Mouse (Mus musculus): Measurements from ENCODE around the gene Ccdc191.
A peak's percentile ranks its signal among the peaks of the same experiment; 100 is the strongest.

The Ccdc191 gene

DNA sequence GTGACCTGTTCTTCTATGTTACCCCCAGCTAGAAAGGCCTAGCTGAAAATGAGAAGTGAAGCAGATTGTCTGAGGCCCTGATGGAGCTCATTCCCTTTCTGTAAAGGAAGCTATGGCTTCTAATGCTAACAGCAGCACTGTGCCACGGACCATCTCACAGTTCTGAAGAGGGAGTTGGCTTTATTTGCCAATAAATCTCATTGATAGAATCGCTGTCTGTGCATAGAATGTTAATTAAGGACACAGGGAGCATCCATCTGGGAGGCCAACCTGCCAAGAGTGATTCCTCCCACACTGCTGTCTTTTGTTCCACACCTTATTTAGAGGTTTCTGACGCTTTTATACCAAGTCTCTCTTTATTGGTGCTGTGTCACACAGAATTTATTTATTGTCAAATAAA, 41.9 kb downstream of the Ccdc191 start:
- no peak for DNase-seq (ENCODE audit: low spot score)

DNA sequence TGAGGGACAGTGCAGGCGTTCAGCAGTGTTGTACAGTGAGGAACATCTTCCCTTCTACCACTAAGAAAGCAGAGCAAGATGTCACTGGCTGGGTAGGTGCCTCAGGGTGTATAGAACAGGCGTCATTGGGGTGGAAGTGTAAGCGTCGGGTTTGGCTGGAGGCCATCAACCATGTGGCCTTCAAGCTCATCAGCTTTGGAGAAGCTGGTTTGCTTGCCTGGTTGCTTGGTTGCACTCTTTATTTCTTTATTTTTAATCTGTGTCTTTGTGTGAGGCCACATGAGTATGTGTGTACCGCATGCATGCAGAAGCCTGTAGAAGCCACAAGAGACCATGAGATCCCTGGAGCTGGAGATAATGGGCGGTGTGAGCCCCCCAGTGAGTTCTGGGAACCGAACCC, 42.7 kb downstream of the Ccdc191 start:
- no peak for DNase-seq (ENCODE audit: low spot score)

DNA sequence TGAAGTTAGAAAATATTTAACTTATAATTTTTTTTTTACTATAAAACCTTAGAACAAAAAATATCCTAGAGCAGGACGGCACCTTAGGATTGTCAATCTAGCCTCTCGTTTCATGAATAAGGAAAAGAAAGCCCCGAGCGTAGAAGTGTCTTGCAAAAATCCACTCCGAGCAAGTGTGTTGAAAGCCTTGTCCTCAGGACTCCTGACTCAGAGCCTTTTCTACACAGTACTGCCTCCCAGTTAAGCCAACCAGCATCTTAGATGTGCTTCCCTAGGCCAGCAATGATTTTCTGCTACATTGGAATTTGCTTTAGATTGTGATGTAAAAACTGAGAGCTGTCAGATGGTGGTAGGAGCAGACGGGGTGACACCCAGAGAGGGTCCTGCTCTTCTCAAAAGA, 43.4 kb downstream of the Ccdc191 start:
- DNase-seq (ENCODE audit: low spot score): no peak

DNA sequence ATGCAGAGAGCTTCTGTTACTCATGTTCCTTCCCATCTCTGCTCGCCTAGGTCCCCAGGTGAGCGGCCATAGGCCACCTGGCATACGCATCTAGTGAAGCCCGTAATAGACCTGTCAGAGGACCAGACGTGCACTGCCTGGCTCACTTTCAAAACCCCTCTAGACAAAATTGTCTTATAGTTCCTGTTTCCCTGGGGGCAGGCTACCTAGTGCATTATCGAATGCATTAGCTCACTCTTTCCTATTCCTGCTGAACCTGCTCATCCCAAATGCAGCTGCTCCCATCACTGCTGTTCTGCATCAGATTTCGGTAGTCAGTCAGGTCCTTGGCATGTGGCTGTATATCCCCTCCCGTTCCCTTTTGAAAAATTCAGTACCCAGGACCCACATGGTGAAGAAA, 45.3 kb downstream of the Ccdc191 start:
- DNase-seq (ENCODE audit: low spot score): no peak

DNA sequence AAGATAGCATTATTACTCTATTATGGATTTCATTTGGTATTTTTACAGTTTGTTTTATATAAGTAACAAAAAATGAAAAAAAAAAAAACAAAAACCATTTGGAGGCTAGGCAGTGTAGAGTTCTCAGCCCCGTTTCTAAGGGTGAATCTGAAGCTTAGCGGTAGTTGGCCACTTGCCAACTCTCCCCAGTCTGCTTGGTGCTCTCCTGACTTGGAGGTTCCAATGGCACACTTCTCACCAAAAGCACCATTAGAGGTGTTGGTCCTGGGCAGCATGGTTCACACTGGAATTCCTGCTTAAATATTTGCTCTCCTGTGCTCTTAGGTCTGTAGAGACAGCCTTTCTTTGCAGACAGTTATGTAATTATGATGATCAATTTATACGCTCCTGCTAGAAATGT, 45.8 kb downstream of the Ccdc191 start:
- DNase-seq (ENCODE audit: low spot score): no peak

DNA sequence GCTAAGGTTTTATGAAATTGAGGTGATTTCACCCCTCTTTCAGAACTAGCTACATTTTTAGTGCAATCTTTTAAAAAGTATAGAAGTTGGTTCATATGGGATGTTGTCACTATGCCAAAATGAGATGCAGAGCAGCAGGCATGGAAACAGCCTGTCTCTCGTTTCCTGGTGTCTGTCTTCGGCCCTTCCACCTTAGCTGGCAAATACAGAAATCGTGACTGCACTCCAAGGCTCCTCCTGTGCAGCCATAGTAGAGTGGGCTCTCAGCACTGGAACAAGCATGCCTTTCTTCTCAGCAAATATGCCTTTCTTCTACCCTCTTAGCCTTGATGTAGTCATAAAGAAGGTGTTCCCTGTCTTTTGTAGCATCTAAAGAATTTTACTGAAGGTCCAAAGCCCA, 46.3 kb downstream of the Ccdc191 start:
- DNase-seq (ENCODE audit: low spot score): no peak

DNA sequence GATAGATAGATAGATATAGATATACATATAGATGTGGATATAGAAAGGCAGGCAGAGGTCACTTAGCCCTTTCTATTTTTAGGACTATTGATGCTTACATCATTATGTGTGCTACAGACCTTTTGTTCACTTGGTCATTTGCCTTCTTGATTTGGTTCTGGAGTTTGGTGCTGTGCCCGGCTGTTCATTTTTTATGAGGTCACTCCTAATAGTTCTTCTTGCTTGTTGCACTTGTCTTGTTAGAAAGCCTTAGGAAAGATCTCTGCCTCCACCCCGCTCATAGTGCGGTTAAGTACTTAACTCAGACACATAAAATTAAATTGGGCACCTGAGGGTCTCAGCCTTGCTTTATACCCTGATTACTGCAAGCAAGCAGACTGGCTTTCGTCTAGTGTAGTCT, 51.2 kb downstream of the Ccdc191 start:
- no peak for DNase-seq (ENCODE audit: low spot score)

DNA sequence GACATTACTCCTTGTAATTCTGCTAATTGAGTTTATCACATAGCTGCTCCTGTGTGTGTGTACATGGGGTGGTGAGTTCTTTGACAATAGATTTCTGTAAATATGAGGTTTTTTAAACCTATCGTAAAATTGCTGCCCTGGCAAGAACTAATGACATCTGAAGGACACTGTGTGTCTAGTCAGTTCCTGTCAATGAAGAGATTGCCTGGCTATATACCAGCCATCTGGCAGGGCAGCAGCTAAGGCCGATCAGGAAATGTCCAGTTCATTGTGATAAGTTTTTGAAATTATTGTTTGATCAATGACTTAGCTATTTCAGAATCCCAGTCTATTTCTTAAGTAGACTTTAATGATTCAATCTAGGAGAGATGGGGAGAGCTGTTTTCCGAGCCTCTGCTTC, 55.8 kb downstream of the Ccdc191 start:
- no peak for DNase-seq (ENCODE audit: low spot score)

DNA sequence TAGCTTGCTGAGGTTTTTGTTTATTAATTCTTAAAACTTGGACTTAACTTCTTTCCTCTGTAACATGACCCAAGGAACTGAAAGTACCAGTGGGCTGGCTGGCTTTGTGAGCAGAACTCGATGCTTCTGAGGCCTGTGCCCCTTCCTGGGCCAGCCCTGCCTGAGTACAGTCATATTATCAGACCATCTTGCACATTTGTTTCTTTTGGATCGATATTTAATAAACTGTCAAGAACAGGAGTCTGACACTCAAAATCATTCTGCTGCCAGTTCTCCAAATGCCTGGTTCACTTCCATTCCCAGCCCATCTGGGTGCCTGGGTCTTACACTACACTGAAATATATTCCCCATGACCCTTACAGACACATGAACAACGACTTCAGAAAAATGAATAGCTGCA, 56.3 kb downstream of the Ccdc191 start:
- DNase-seq (ENCODE audit: low spot score): no peak

DNA sequence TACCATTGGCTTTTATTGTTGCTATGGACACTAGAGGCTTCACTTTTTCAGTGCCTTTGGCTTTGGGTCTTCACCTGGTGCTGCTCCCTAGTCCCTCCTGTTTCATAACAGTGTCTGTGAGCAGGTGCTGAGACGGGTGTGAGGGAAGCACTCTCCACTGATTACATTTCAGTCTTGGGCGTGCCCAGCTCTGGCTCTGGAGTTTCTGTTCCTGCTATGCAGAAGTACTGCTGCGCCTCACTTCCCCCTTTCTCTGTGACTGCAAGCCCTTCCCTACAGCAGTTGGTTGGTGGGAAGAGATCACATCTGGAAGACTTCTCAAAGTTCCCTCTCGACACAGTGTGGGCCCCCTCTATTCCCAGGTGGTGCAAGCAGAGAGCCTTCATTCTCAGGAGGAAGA, 62.0 kb downstream of the Ccdc191 start:
- DNase-seq (ENCODE audit: low spot score): no peak

DNA sequence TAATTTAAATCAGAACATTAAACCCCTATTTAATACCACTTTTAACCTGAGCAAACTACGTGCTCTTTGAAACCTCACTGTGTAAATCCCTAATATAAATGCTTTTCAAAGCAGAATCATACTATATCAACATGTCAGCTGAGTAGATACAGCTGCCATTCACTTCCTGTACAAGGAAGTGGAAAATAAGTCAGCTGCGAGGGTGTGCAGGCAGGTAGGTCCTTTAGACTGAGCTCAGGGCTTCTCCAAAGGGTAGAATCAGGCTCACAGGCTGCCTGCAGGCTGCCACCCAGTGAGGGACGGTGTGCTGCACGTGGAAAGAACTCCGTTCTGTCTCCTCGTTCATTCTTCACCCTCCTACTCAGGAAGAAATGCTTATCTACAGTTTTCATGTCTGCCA, 65.3 kb downstream of the Ccdc191 start:
- DNase-seq (ENCODE audit: low spot score): no peak

DNA sequence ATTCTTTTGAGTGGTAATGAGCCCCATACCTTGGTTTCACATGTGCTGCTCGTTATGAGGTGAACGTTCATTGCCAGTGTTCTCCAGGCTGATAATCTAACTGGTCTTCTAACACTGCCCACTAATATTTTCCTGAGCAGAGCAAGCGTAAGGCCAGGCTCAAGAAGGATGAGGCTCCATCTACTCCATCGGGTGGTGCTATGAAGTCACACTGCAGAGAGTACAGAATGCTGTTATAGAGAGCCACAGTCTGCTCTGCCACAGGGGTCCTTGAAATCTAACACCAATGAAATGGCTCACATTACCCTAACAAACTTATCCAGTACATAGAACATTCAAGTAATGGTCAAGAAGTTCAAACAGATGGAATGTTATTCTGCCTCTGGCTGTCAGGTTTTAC, 68.4 kb downstream of the Ccdc191 start:
- DNase-seq (ENCODE audit: low spot score): no peak

DNA sequence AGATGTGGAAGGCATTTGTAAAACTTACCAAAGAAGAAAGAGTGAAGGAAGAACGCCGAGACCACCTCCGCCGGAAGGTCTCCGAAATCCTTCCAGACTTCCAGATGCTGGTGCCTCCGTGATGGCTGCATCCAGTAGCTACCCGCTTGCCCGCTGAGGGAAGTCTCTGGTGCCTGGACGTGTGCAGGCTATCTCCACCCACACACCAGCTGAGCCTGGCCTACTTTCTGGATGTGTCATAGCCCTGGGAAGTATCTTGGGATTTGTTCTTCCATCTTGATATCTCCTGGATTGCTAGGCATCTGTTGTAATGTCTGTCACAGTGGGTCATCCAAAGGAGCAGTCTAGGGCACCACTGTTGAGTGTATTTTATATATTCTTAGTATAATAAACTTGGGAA, 73.7 kb downstream of the Ccdc191 start:
- DNase-seq (ENCODE audit: low spot score): no peak

DNA sequence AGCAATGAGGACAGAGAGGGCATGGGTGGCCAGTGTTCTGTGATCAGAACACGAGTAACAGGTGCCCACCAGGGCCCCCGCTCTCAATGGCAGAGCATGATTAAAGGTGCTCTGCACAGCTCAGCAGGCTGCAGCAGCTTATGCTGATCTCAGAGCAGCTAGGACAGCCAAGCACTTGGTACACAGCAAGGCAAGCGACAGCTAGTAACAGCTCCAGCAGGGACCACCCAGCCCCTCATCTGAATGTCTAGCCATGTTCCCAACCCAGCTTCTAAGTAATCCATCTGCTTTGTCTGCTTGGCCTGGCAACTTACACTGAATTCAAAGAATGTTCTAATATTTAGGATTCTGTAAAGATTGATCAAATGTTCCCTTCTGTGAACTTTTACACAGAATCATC, 74.2 kb downstream of the Ccdc191 start:
- no peak for DNase-seq (ENCODE audit: low spot score)

DNA sequence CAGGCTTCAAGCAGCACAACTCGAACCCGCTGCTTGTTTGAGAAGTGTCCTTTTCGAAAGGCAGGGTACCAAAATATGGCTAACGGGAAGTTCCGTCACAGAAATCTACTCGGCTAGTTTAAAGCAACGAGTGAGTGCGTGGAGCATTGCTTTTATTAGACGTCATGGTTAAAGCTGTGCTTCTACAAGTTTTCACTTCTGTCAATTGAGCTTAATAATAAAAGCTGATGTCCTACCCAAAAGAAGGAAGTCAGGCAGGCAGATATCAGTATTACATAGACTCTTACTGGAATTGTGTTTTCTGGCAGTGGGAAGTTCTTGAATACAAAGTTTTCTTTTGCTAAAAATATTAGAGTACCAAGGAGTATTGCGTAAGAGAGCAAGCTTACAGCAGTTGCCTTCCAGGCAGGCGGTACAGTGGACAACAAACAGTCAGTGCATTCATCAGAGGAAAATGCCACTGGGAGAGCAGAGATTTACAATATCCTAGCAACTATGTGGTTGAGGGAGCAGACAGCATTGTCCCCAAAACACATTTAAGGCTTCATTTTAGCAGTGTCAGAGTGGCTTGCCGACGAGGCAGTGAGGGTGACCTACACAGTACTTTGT, 76.3 kb downstream of the Ccdc191 start:
- no peak for DNase-seq (ENCODE audit: low spot score)

DNA sequence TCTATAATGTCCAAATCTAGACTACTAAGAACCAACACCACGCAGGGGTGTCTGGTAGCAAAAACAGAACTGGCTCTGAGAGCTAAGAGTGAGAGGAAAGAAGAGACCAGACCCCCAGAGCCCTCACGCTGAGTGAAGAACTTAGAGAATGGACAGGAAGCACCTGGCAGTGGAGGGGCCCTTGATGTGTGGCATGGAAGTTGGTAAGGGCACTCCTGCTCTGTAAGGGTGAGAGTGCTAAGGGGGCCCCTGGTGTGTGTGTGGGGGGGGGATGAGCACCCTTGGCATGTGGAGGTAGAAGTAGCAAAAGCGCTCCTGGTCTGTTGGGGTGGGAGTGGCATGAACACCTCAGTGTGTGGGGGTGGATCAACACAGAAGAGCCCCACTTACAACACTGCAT, 80.8 kb downstream of the Ccdc191 start:
- no peak for DNase-seq (ENCODE audit: low spot score)

DNA sequence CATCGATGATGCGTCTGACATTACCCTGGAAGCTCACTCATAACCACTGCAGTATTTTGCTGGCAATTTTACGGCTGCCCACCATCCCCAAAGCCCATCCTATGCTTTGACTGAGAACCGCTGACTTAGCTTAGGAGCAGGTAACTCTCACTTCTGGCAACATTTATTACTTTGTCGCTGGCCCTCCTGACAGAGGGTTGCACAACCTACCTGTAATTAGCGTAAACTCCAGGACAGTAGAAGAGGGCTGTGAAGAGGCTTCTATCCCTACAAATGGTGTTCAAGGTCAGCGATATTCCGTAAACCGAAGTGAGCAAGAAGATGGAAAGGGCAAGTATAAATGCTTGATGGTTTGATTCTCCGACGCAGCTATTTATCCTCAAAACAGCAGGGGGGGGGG, 81.6 kb downstream of the Ccdc191 start:
- no peak for DNase-seq (ENCODE audit: low spot score)

DNA sequence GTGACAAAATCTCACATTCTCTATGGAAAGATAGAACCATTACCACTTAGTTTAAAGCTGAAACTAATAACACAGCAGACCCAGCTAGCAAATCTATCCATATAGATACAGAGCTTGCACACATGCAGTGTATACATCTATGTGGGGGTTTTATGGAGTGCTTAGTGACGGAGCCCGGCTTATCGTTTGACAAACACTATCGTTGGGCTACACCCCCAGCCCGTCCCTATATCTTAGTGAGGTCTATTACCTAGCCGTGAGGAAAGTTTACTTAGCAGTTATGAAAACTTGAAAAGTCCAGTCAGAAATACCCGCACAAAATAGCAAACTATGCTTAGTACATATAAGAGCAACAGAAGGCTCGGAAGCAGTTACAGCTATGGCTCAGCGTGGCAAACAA, 82.1 kb downstream of the Ccdc191 start:
- no peak for DNase-seq (ENCODE audit: low spot score)

DNA sequence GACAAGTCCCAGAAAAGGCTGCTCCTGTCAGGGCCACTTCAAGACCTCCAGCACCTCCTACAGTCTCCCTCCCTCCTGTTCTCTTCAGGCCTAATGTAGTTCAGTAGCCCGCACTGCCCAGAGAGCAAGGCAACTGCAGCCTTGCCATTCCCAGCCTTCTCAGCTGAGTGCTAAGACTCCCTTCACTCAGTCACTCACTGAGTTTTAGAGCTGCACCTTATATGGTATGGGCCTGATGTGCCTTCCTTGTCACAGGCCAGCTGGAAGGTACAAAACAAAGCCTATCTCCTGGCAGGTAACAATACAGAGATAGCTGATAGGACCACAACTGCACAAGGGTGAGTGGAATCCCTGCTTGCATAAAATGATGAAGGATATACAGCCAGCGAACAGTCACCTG, 82.8 kb downstream of the Ccdc191 start:
- DNase-seq (ENCODE audit: low spot score): no peak

DNA sequence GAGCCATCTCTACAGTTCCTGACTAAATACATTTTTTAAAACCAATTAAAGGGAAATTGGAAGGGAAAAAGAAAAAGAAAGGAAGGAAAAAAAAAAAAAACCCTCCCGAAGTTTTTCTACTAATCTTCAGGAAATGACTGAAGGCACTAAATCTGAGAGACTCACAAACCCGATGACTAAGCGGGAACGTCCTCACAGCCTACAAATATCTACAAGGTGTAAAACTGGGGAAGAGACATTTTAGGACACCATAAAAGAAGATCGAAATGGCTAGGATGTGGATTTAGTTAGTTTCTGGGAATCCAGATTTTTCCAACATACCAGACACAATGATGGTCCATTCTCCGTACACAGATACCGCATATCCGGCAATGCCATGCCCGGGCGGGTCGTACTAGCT, 83.5 kb downstream of the Ccdc191 start:
- DNase-seq (ENCODE audit: low spot score): no peak

DNA sequence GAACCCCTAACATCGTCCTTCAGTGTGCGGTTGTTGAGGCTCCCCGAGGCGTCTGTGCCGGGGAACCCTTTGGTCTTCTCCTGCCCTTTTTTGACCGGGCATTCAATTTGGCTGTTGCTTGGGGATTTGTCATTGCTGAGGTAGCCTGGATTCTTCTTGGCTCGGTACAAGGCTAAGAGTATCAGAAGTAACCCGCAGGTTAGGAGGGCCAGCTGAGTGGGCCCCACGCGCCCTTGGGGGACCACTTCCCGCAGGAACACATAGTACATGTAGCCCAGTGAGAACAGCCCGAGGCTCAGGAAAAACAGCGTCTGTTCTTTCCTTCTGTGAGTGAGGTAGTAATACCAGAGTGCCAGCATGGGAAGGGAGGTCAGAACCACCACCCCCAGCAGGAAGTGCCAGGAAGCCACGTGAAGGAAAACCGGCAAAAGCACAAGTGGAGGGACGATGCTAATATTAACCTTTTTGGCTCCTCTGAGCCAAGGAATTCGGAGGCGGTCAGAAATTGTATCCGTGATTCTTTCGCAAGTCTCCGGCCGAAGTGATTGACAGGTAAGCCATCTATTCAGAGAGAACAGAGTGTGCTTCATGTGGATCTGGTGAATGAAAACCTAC, 84.1 kb downstream of the Ccdc191 start:
- no peak for DNase-seq (ENCODE audit: low spot score)

DNA sequence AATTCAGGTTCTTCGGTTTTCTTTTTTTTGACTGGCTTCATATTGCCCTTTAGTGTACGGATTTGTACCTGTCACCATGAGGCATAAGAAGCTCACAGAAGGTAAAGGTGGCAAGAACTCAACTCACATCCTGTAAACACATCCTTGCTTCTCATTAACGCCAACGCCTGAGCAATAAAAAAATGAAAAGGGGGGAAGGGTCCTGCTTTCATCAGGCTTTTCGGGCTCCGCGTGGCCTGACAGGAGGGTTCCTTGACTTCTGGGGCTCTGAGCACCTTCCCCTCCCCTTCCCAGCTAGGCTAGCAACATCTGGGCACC, 89.4 kb downstream of the Ccdc191 start:
- no peak for DNase-seq (ENCODE audit: low spot score)

DNA sequence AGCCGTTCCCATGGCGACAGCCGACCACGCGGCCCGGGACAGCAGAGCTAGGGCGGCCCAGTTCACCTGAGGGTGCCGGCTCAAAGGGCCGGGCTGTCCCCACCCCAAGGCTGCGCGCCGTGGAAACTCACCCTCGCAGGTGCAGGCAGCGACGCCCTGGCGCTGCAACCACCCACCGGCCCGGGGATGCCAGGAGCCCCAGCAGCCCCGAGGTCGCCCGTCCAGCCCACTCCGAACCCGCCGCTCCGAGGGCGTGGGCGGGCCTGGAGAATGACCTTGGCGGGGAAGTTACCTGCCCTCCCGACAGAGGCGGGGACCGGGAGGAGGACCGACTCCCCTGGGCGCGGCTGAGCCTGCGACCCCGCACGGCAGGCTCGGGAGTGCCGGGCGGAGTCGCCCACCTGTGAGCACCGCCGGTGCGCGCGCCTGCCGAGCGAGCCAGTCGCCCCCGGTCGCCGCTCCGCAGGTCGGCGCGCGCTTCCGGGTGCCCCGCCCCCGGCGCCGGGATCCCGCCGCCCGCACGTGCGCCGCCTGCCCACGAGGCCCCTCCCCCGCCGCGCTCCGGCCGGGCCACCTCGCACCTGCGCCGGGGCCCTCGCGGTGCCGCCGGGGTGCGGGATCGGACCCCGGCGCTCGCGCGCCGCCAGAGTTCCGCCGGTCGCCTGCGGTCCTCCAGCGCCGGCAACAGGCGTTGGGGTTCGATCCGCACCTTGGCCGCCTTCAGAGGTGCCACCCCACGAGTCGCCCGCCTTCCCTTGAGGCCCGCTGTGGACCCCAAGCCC, 89.9 kb downstream of the Ccdc191 start, which contains the start of gene Zdhhc23:
Gene Zdhhc23, minus strand, starts transcription at position 464 of the 782 bp plus-strand sequence.
- DNase-seq (ENCODE audit: low spot score): peak; percentile 13

DNA sequence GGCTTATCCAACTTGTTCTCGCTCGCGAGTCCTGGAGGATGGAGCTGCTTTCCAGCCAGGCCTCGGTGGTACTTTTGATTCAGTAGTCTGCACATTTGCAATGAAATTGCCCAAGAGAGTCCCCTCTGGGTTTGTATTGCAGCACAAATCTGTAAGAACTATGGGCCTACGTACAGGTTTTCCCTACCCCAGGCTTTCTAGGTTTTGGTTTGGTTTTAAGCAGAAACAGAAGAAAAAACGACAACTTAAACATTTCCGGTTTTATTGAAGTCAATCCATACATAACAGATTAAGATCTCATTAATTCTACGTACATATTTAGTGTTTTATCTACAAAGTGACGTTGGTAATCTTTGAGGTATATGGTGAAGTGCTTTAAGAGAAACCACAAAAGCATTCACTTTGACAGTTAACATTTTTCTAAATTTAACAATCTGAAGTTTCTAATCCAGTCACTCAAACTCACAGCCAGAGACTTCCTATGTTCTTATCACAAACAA, 90.6 kb downstream of the Ccdc191 start:
- no peak for DNase-seq (ENCODE audit: low spot score)
